Mouse (Mus musculus) megakaryocyte, embryonic 14.5 days (primary cell): ENCODE data around the gene Ywhae.

Source experiments
- FLI1 ChIP-seq: IDR thresholded peaks from 2 replicates; pipeline ENCODE4 v1.6.1; 2012; ENCODE audit warnings: low read length, inconsistent platforms, mixed read lengths
- GATA1 ChIP-seq: IDR thresholded peaks from 3 replicates; pipeline ENCODE4 v1.6.1; 2012; ENCODE audit warnings: mixed read lengths, low read length, inconsistent platforms, borderline replicate concordance

DNA sequence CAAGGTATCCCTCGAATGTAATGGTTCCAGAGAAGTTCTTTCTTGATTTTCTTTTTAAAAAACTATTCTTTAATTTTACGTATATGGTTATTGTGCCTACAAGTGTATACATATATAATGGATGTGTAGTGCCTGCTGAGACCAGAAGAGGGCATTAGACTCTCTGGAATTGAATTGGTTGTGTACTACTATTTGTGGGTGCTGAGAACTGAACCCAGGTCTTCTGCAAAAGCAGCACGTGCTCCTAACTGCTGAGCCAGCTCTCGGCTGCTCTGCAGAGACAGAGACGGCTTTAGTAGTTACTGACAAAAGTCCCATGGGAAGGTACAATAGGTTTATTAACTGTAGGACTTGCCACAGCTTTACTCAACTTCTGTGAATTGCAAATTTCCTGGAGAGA, 48.2 kb upstream of the Ywhae start:
- TF ChIP-seq GATA1: no peak
- TF ChIP-seq FLI1: no peak
